Mouse (Mus musculus) MEL (cell line): Measurements from ENCODE around the gene Dnah17. TPM values are rescaled to one million over a fixed set of nuclear protein-coding genes. Genes with fewer than 3 reads are reported as not detected.

Source experiments
- DNase-seq: peaks from one replicate; pipeline ENCODE4 v3.0.0; 2011; ENCODE audit warnings: low read depth, low spot score
- H3K27ac ChIP-seq: 2 replicates; pipeline ENCODE4 v1.5.1; 2012; ENCODE audit warnings: low read depth, mild to moderate bottlenecking, control low read depth, low read length, moderate library complexity; ENCODE audit not compliant: control insufficient read depth
- H3K27me3 ChIP-seq, 2 experiments: fragments of 150-350 bp in 1 of 2; sonication (generic) in 1 of 2; 2 replicates each; pipeline ENCODE4 v1.6.1; 2012; ENCODE audit warnings: low read length in 2 of 2, mild to moderate bottlenecking in 2 of 2, improper control_type of control experiment in 1 of 2, moderate library complexity in 1 of 2; ENCODE audit not compliant: insufficient read depth in 2 of 2, control insufficient read depth in 1 of 2
- H3K36me3 ChIP-seq, 2 experiments: 2 replicates each; pipeline ENCODE4 v1.6.1; 2012 to 2014; ENCODE audit warnings: low read length in 2 of 2, improper control_type of control experiment in 1 of 2, inconsistent platforms in 1 of 2, mild to moderate bottlenecking in 1 of 2; ENCODE audit not compliant: insufficient read depth in 2 of 2, control insufficient read depth in 1 of 2
- H3K4me1 ChIP-seq, 2 experiments: fragments of 150-350 bp in 1 of 2; sonication (generic) in 1 of 2; 2 replicates each; pipeline ENCODE4 v1.6.1; 2012; ENCODE audit warnings: low read length in 2 of 2, improper control_type of control experiment in 1 of 2, mild to moderate bottlenecking in 1 of 2; ENCODE audit not compliant: insufficient read depth in 2 of 2, control insufficient read depth in 1 of 2
- H3K4me3 ChIP-seq, 2 experiments: fragments of 150-350 bp in 1 of 2; sonication (generic) in 1 of 2; 2 replicates each; pipeline ENCODE4 v1.5.1; 2012; ENCODE audit warnings: low read depth in 2 of 2, low read length in 2 of 2, mild to moderate bottlenecking in 2 of 2, moderate library complexity in 2 of 2, control low read depth in 1 of 2, improper control_type of control experiment in 1 of 2; ENCODE audit not compliant: control insufficient read depth in 1 of 2, insufficient read depth in 1 of 2
- H3K79me2 ChIP-seq: 2 replicates; pipeline ENCODE4 v1.6.1; 2012; ENCODE audit warnings: mild to moderate bottlenecking, low read length, moderate library complexity; ENCODE audit not compliant: control insufficient read depth, poor library complexity, insufficient read depth
- H3K9ac ChIP-seq: 2 replicates; pipeline ENCODE4 v1.6.1; 2012; ENCODE audit warnings: low read depth, mild to moderate bottlenecking, control low read depth, low read length, moderate library complexity; ENCODE audit not compliant: control insufficient read depth, poor library complexity, severe bottlenecking
- H3K9me3 ChIP-seq: fragments of 150-350 bp; sonication (generic); replicated peaks from 2 replicates; pipeline ENCODE4 v1.6.1; 2012; ENCODE audit warnings: mild to moderate bottlenecking, low read length, improper control_type of control experiment, moderate library complexity; ENCODE audit not compliant: insufficient read depth
- CHD2 ChIP-seq: IDR thresholded peaks from 2 replicates; pipeline ENCODE4 v1.6.1; 2011; ENCODE audit warnings: low read length, improper control_type of control experiment
- CTCF ChIP-seq, 3 experiments: IDR thresholded peaks in 2 of 3; conservative IDR thresholded peaks in 1 of 3; 2 replicates each; pipeline ENCODE4 v1.5.1; 2011 to 2012; ENCODE audit warnings: low read length in 3 of 3, low read depth in 2 of 3, mild to moderate bottlenecking in 2 of 3, improper control_type of control experiment in 1 of 3, inconsistent platforms in 1 of 3, mixed read lengths in 1 of 3, moderate library complexity in 1 of 3; ENCODE audit not compliant: control insufficient read depth in 1 of 3, insufficient read depth in 1 of 3, poor library complexity in 1 of 3, severe bottlenecking in 1 of 3
- E2F4 ChIP-seq: IDR thresholded peaks from 2 replicates; pipeline ENCODE4 v1.6.1; 2011; ENCODE audit warnings: low read depth, low read length, improper control_type of control experiment, borderline replicate concordance
- ELF1 ChIP-seq: IDR thresholded peaks from 2 replicates; pipeline ENCODE4 v1.6.1; 2014; ENCODE audit warnings: low read depth, mild to moderate bottlenecking, inconsistent platforms, low read length, improper control_type of control experiment, moderate library complexity
- GABPA ChIP-seq: IDR thresholded peaks from 2 replicates; pipeline ENCODE4 v1.6.1; 2012; ENCODE audit warnings: low read depth, mild to moderate bottlenecking, inconsistent platforms, low read length, improper control_type of control experiment, moderate library complexity
- GATA1 ChIP-seq: IDR thresholded peaks from 2 replicates; pipeline ENCODE4 v1.6.1; 2011; ENCODE audit warnings: low read depth, low read length, improper control_type of control experiment
- MAX ChIP-seq: IDR thresholded peaks from 2 replicates; pipeline ENCODE4 v1.6.1; 2011; ENCODE audit warnings: low read length, improper control_type of control experiment
- MEF2A ChIP-seq: IDR thresholded peaks from 2 replicates; pipeline ENCODE4 v1.6.1; 2014; ENCODE audit warnings: low read depth, mild to moderate bottlenecking, inconsistent platforms, low read length, improper control_type of control experiment; ENCODE audit not compliant: poor library complexity, insufficient replicate concordance, severe bottlenecking; ENCODE audit errors: extremely low read depth
- MXI1 ChIP-seq: IDR thresholded peaks from 2 replicates; pipeline ENCODE4 v1.6.1; 2011; ENCODE audit warnings: mild to moderate bottlenecking, low read depth, low read length, improper control_type of control experiment
- NELFE ChIP-seq: IDR thresholded peaks from 2 replicates; pipeline ENCODE4 v1.6.1; 2011; ENCODE audit warnings: low read depth, low read length, improper control_type of control experiment
- NRF1 ChIP-seq: IDR thresholded peaks from 2 replicates; pipeline ENCODE4 v1.6.1; 2014; ENCODE audit warnings: low read depth, mild to moderate bottlenecking, inconsistent platforms, low read length, improper control_type of control experiment, moderate library complexity; ENCODE audit not compliant: poor library complexity, insufficient read depth, severe bottlenecking
- POLR2A ChIP-seq, 2 experiments: IDR thresholded peaks; 2 replicates each; pipeline ENCODE4 v1.6.1; 2011 to 2012; ENCODE audit warnings: low read length in 2 of 2, mild to moderate bottlenecking in 2 of 2, control low read depth in 1 of 2, improper control_type of control experiment in 1 of 2, low read depth in 1 of 2, moderate library complexity in 1 of 2; ENCODE audit not compliant: control insufficient read depth in 1 of 2, insufficient read depth in 1 of 2, poor library complexity in 1 of 2
- POLR2AphosphoS5 ChIP-seq: IDR thresholded peaks from 2 replicates; pipeline ENCODE4 v1.6.1; 2012; ENCODE audit warnings: low read depth, borderline replicate concordance, mild to moderate bottlenecking, inconsistent platforms, low read length, moderate library complexity, mixed read lengths
- SIN3A ChIP-seq: IDR thresholded peaks from 2 replicates; pipeline ENCODE4 v1.6.1; 2012; ENCODE audit warnings: low read length, improper control_type of control experiment, inconsistent platforms
- TBP ChIP-seq: IDR thresholded peaks from 2 replicates; pipeline ENCODE4 v1.8.0; 2011; ENCODE audit warnings: low read depth, low read length, improper control_type of control experiment
- ZC3H11A ChIP-seq: IDR thresholded peaks from 2 replicates; pipeline ENCODE4 v1.6.1; 2012; ENCODE audit warnings: low read depth, mild to moderate bottlenecking, inconsistent platforms, low read length, improper control_type of control experiment
- ZNF384 ChIP-seq: IDR thresholded peaks from 2 replicates; pipeline ENCODE4 v1.6.1; 2012; ENCODE audit warnings: low read depth, mild to moderate bottlenecking, inconsistent platforms, low read length, improper control_type of control experiment
- polyA plus RNA-seq, 2 experiments: library from polyadenylated mRNA; stranded (reverse) in 1 of 2; unstranded in 1 of 2; fragments of >175 nt in 1 of 2; fragments of >200 nt in 1 of 2; gene quantifications; 2 replicates each; pipeline versions ENCODE4 v1.2.1 to v1.2.4; 2012; ENCODE audit warnings: low replicate concordance in 2 of 2, low read depth in 1 of 2; ENCODE audit not compliant: insufficient read length in 2 of 2, insufficient read depth in 1 of 2, missing spikeins in 1 of 2
- total RNA-seq: library from RNA; depleted of rRNA; stranded (reverse); fragments of 300-350 nt; gene quantifications from 2 replicates; pipeline ENCODE4 v1.2.3, GENCODE M21; 2012; rRNA removed

Gene Dnah17
- total and polyA plus RNA-seq, 3 experiments, result 0.04 to 0.21 TPM; not detected in 1

GRCm38 (mm10) chr11:117973569-117973968 is 156.9 kb downstream of the Dnah17 start:
- no peaks in the 10 kb centered on the region for H3K4me1 ChIP-seq
- DNase-seq, result no peak

GRCm38 (mm10) chr11:117972656-117973558 is 157.5 kb downstream of the Dnah17 start:
- H3K4me1 ChIP-seq, result no peaks in the 10 kb centered on the region
- no peaks in the 10 kb centered on the region for H3K36me3 ChIP-seq
- H3K27me3 ChIP-seq, result peaks cover 31 to 53% of the 10 kb centered on the region in 2 experiments
- H3K9ac ChIP-seq, result no peak overlapping the region
- TF ChIP-seq ELF1 (no peak), GATA1 (no peak), MXI1 (no peak), MEF2A (no peak), NRF1 (no peak), SIN3A (no peak), POLR2A (IDR thresholded peaks at IDR 0.05; ENCODE audit: control insufficient read depth in 1 of 2, insufficient read depth in 1 of 2, low read depth in 1 of 2, low read length in 2 of 2, poor library complexity in 1 of 2) (no peak), CHD2 (no peak), ZC3H11A (no peak), MAX (no peak)
- H3K27ac ChIP-seq, result no peak overlapping the region
- peaks cover 2% of the 10 kb centered on the region; the same call in 1 of the 2 replicates for H3K79me2 ChIP-seq
- H3K4me3 ChIP-seq, result no peak overlapping the region
- H3K9me3 ChIP-seq, result no peaks in the 10 kb centered on the region
- no peak for DNase-seq

More at GRCm38 (mm10) chr11:117973569-117973968, 156.9 kb downstream of the Dnah17 start:
- Histone ChIP-seq H3K4me3 (no peak overlapping the region), H3K9me3 (no peaks in the 10 kb centered on the region), H3K27ac (no peak overlapping the region), H3K36me3 (no peaks in the 10 kb centered on the region), H3K79me2 (peaks cover 2% of the 10 kb centered on the region; the same call in 1 of the 2 replicates), H3K27me3 (peaks cover 38 to 56% of the 10 kb centered on the region in 2 experiments), H3K9ac (no peak overlapping the region)
- TF ChIP-seq TBP (no peak), ELF1 (no peak), MXI1 (no peak), POLR2AphosphoS5 (no peak), GABPA (no peak), MEF2A (no peak), NELFE (no peak), SIN3A (no peak), E2F4 (no peak), ZNF384 (no peak), CTCF (IDR thresholded peaks at IDR 0.05 in 2 of 3, conservative IDR thresholded peaks at IDR 0.05 in 1 of 3; ENCODE audit: control insufficient read depth in 1 of 3, insufficient read depth in 1 of 3, low read depth in 2 of 3, low read length in 3 of 3, poor library complexity in 1 of 3, severe bottlenecking in 1 of 3) (no peak), NRF1 (no peak)

Other genes with a start within 250 kb of the Dnah17 start
- 0.95 and 0.96 TPM in 2 replicates for gene Socs3, start 160.6 kb downstream of the Dnah17 start, total RNA-seq
- gene Socs3, start 160.6 kb downstream of the Dnah17 start, polyA plus RNA-seq, result 1 to 10 TPM in 1 of 2 experiments, not detected in 1; 1.9 TPM
- gene Pgs1, start 144.3 kb downstream of the Dnah17 start, total RNA-seq, result 55.7 and 61.6 TPM in 2 replicates
- 10 to 100 TPM in 1 of 2 experiments, not detected in 1; 48.6 TPM for gene Pgs1, start 144.3 kb downstream of the Dnah17 start, polyA plus RNA-seq
- 12.0 and 13.6 TPM in 2 replicates for gene Cyth1, start 118.0 kb upstream of the Dnah17 start, total RNA-seq
- 10 to 100 TPM in 1 of 2 experiments, not detected in 1; 13.2 TPM for gene Cyth1, start 118.0 kb upstream of the Dnah17 start, polyA plus RNA-seq
- 21.3 and 24.8 TPM in 2 replicates for gene Usp36, start 159.6 kb upstream of the Dnah17 start, total RNA-seq
- gene Usp36, start 159.6 kb upstream of the Dnah17 start, polyA plus RNA-seq, result 10 to 100 TPM; 50.7 to 89.6 TPM
- gene Cep295nl, start 211.9 kb upstream of the Dnah17 start, total RNA-seq, result not detected in 2 replicates
- not detected for gene Cep295nl, start 211.9 kb upstream of the Dnah17 start, polyA plus RNA-seq
- gene Timp2, start 225.1 kb upstream of the Dnah17 start, total RNA-seq, result not detected in 2 replicates
- gene Timp2, start 225.1 kb upstream of the Dnah17 start, polyA plus RNA-seq, result not detected